Mouse (Mus musculus) myocyte (in vitro differentiated cells): ENCODE results near the gene Ucn3.

ENCODE experiments used
- CEBPB ChIP-seq: IDR thresholded peaks from 2 replicates; pipeline ENCODE4 v1.6.1; 2011; ENCODE audit warnings: mild to moderate bottlenecking, moderate library complexity; ENCODE audit not compliant: poor library complexity, insufficient read depth, severe bottlenecking
- E2F4 ChIP-seq: IDR thresholded peaks from one replicate; pipeline ENCODE4 v1.6.1; 2011; ENCODE audit warnings: mild to moderate bottlenecking, control low read depth, moderate library complexity; ENCODE audit not compliant: insufficient read depth
- MYOD1 ChIP-seq, 3 experiments: IDR thresholded peaks; one replicate each; pipeline ENCODE4 v1.6.1; 2011; ENCODE audit warnings: control low read depth in 2 of 3, low read depth in 2 of 3, mild to moderate bottlenecking in 2 of 3, moderate library complexity in 1 of 3; ENCODE audit not compliant: insufficient read length in 2 of 3, control insufficient read depth in 1 of 3
- MYOG ChIP-seq, 3 experiments: IDR thresholded peaks; one replicate each; pipeline ENCODE4 v1.6.1; 2011; ENCODE audit warnings: control low read depth in 2 of 3, low read depth in 2 of 3, mild to moderate bottlenecking in 2 of 3; ENCODE audit not compliant: insufficient read length in 2 of 3, control insufficient read depth in 1 of 3, insufficient read depth in 1 of 3
- POLR2A ChIP-seq: IDR thresholded peaks from one replicate; pipeline ENCODE4 v1.6.1; 2011; ENCODE audit warnings: low read depth, mild to moderate bottlenecking, control low read depth, moderate library complexity; ENCODE audit not compliant: insufficient read length
- POLR2AphosphoS2 ChIP-seq: IDR thresholded peaks from one replicate; pipeline ENCODE4 v1.6.1; 2011; ENCODE audit warnings: low read depth, control low read depth; ENCODE audit not compliant: insufficient read length
- REST ChIP-seq: IDR thresholded peaks from one replicate; pipeline ENCODE4 v1.6.1; 2011; ENCODE audit warnings: mild to moderate bottlenecking, control low read depth, moderate library complexity; ENCODE audit not compliant: insufficient read depth, insufficient read length
- SRF ChIP-seq: IDR thresholded peaks from one replicate; pipeline ENCODE4 v1.6.1; 2011; ENCODE audit warnings: low read depth; ENCODE audit not compliant: control insufficient read depth, insufficient read length
- TCF12 ChIP-seq: IDR thresholded peaks from one replicate; pipeline ENCODE4 v1.6.1; 2011; ENCODE audit warnings: mild to moderate bottlenecking, control low read depth; ENCODE audit not compliant: poor library complexity, insufficient read depth, severe bottlenecking
- TCF3 ChIP-seq: IDR thresholded peaks from one replicate; pipeline ENCODE4 v1.6.1; 2011; ENCODE audit warnings: low read depth, control low read depth; ENCODE audit not compliant: insufficient read length
- USF1 ChIP-seq: IDR thresholded peaks from one replicate; pipeline ENCODE4 v1.6.1; 2011; ENCODE audit warnings: low read depth, mild to moderate bottlenecking, control low read depth, moderate library complexity

DNA sequence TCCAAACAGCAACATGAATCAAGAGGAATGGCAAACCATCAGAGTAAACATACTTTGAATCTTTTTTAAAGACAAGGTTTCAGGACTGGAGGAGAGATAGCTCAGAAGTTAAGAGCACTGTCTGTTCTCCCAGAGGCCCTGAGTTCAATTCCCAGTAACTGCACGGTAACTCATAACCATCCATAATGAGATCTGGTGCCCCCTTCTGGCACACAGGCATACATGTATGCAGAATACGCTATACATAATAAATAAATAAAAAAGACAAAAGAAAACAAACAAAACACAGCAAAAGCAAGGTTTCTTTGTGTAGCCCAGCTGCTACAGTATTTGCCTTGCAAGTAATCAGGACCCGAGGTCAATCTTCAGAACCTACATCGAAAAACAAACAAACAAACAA, 4.3 kb upstream of the Ucn3 start:
- TF ChIP-seq MYOD1 (IDR thresholded peaks at IDR 0.05; ENCODE audit: control insufficient read depth in 1 of 3, insufficient read length in 2 of 3, low read depth in 2 of 3), result no peak
- no peak for TF ChIP-seq SRF
- no peak for TF ChIP-seq E2F4
- TF ChIP-seq POLR2A, result no peak
- TF ChIP-seq CEBPB, result no peak
- TF ChIP-seq TCF3, result no peak
- no peak for TF ChIP-seq TCF12
- no peak for TF ChIP-seq USF1
- no peak for TF ChIP-seq REST
- no peak for TF ChIP-seq MYOG (IDR thresholded peaks at IDR 0.05; ENCODE audit: control insufficient read depth in 1 of 3, insufficient read depth in 1 of 3, insufficient read length in 2 of 3, low read depth in 2 of 3)
- no peak for TF ChIP-seq POLR2AphosphoS2
